Mouse (Mus musculus) forelimb bud, embryonic 11.5 days (tissue): Measurements from ENCODE around the gene Cpa4.

Source experiments
- DNase-seq: peaks from one replicate; pipeline ENCODE4 v3.0.0-alpha.2; 2012; ENCODE audit warnings: low read depth, low spot score

Cpa4 gene

GRCm38 (mm10) chr6:30591851-30592404 is 23.8 kb downstream of the Cpa4 start:
- DNase-seq = peak; percentile 43

GRCm38 (mm10) chr6:30592417-30592974 is 24.3 kb downstream of the Cpa4 start:
- DNase-seq = no peak

- DNase-seq = no peak
These were observed 26.2 kb downstream of the Cpa4 start for GRCm38 (mm10) chr6:30594364-30594763.

- no peak for DNase-seq
These were observed 28.2 kb downstream of the Cpa4 start for GRCm38 (mm10) chr6:30596230-30596898.

GRCm38 (mm10) chr6:30600033-30600432 is 31.9 kb downstream of the Cpa4 start:
- no peak for DNase-seq

- DNase-seq = no peak
These were observed 32.8 kb downstream of the Cpa4 start for GRCm38 (mm10) chr6:30600995-30601394.

- DNase-seq = peak; percentile 75
These were observed 36.2 kb downstream of the Cpa4 start for GRCm38 (mm10) chr6:30604342-30604867.

- no peak for DNase-seq
These were observed 36.9 kb downstream of the Cpa4 start for GRCm38 (mm10) chr6:30605111-30605510.

- no peak for DNase-seq
These were observed 37.5 kb downstream of the Cpa4 start for GRCm38 (mm10) chr6:30605672-30606071.

- DNase-seq = no peak
These were observed 42.5 kb downstream of the Cpa4 start, which contains the start of gene Cpa5 for GRCm38 (mm10) chr6:30610710-30611109. Cpa5 (plus strand) TSS chr6:30611010.

- no peak for DNase-seq
These were observed 43.0 kb downstream of the Cpa4 start for GRCm38 (mm10) chr6:30611212-30611611.

- DNase-seq = no peak
These were observed 46.1 kb downstream of the Cpa4 start for GRCm38 (mm10) chr6:30614251-30614650.

- no peak for DNase-seq
These were observed 47.6 kb downstream of the Cpa4 start for GRCm38 (mm10) chr6:30615741-30616140.

GRCm38 (mm10) chr6:30616491-30616941 is 48.3 kb downstream of the Cpa4 start:
- DNase-seq = peak; percentile 77

- peak; percentile 78 for DNase-seq
These were observed 49.1 kb downstream of the Cpa4 start for GRCm38 (mm10) chr6:30617020-30617958.

- DNase-seq = peak; percentile 64
These were observed 49.9 kb downstream of the Cpa4 start for GRCm38 (mm10) chr6:30617959-30618590.

GRCm38 (mm10) chr6:30618735-30619134 is 50.6 kb downstream of the Cpa4 start:
- no peak for DNase-seq

GRCm38 (mm10) chr6:30619606-30620005 is 51.4 kb downstream of the Cpa4 start:
- DNase-seq = no peak

- no peak for DNase-seq
These were observed 52.4 kb downstream of the Cpa4 start for GRCm38 (mm10) chr6:30620591-30620990.

- no peak for DNase-seq
These were observed 52.8 kb downstream of the Cpa4 start for GRCm38 (mm10) chr6:30620994-30621393.

- no peak for DNase-seq
These were observed 53.8 kb downstream of the Cpa4 start for GRCm38 (mm10) chr6:30621986-30622389.
